Mouse (Mus musculus) adrenal gland (tissue): ENCODE measurements at regions not wholly inside any gene's neighbourhood (a gene's known extent, or its start where the extent isn't known, plus 50 kb on each side); places are given as distances from the start of the nearest gene placed in this dataset.

ENCODE experiments used
- intact Hi-C: fragments of 180-260 bp; cut with DNase I; formaldehyde crosslinking; loops from one replicate; pipeline ENCODE4 v1.15.1; 2025

DNA sequence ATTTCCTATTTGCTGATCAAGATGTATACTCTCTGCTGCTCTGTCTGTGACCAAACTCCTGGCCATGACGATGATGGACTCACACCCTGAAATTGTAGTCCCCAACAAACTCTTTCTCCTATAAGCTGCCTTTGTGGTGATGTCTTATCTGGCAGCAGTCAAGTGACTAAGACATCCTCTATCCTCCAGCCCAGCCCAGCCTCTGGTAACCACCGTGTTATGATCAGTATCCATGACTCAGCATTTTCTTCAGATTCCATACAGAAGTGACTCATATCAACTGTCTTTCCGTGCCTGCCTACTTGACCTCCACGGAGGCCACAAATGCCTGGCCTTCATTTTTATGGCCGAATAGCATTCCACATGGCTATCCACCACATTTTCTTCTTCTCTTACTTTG is 124.5 kb upstream of the Sox2 start:
- intact Hi-C loops, result no loop called here

GRCm38 (mm10) chr3:34522054-34522684 is 128.0 kb upstream of the Sox2 start:
- intact Hi-C loops, result no loop called here

- intact Hi-C loops, result no loop called here
Measured at GRCm38 (mm10) chr3:34521357-34522053, 128.7 kb upstream of the Sox2 start.

GRCm38 (mm10) chr3:34512503-34513145 is 137.6 kb upstream of the Sox2 start:
- intact Hi-C loops, result no loop called here

DNA sequence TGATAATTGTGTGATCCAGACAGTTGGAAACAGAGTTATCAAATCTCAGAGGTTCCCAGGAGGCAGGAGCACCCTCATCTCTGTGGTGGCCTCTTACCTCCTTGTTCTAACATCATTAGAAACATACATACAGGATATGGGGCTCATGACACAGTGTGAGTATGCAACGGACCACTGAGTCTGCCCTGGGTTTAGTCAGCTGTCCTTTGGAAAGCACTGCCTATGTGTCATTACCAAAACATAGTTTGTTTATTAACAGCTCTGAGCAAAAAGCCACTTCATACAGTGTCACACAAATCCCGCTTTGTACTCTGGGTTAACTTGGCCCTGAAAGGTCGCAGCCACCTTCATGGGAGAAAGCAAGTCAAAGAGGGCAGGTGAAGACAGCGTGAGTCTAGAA is 139.5 kb upstream of the Sox2 start:
- intact Hi-C loops, result no loop called here

DNA sequence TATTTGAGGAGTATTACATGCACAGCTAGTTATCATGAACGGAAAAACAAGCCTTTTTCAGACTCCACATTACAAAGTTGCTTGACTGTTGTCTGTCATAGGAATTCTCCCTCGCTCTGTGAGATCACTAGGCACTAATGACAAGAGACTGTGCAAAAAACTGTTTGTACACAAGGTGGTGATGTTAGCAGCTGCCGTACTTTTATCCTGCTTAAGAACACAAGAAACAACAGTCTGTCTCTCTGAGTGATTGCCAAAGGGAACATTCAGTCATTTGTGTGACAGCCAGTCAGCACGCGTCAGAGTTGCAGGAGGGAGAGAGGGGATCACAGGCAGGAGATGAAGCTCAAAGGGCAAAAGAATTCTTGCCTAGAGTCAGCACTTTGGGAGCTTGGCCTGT is 141.0 kb upstream of the Sox2 start:
- intact Hi-C loops, result no loop called here

DNA sequence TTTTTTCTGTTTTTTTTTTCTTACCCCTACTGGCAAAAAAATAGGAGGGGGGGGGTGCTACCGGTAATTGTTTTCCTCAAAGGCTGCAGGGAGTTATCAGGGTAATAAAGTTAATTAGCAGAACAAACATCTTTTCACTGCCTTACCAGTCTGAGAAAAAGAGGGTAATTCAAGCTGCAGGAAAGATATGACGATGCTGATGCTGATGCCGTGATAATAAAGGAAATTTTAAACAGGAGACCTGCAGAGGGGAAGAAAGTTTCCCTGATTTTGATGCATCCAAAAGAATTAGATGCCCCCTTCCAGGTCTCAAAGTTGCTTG is 145.7 kb upstream of the Sox2 start:
- intact Hi-C loops, result no loop called here

DNA sequence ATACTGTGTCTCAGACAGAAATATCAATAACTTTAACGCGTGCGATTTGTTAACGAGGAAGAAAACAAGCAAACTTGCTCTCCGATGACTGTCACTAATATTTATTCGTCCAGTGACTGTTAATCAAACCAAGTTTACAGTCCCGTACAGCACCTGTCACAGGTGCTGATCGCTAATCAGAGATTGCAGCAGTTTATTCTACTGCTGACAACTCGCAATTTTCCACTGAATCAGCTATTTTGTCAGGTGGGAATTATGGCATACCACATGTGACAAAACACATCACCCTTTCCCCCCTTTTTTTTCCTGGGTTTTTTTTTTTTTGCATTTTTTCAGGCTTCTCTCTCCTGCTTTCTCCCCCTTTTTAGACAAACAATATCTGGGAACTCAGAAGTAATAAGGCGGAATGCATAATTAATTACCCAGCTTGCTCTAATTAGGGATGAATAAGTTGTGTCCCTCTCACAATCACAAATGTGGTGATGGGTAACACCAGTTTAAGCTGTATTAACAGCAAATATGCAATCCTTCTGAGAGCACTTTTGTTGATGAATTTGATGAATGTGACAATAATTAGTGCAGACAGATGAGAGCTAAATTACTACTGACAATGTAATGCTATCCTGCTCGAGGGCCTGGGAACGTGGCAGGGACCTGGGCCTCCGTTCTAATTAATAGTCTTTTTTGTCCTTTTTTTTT is 146.2 kb upstream of the Sox2 start:
- intact Hi-C loops, result no loop called here

DNA sequence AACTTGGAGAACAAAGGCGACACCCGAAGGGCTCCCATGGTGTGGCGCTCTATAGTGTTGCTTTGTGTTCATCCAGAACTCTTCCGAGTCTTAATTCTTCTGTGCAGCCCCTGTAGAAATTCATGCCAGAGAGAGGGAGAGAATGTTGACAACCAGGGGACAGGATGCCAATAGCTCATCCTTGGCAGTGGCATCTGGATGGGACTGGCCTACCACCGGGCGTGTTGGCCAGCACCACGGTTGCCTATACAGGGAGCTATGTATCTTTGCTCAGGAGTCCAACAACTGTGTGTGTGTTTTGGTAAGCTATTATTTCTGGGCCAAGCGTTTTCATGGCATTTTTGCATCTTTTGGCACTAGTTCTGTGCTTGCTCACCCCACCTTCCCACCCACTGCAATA is 153.4 kb upstream of the Sox2 start:
- intact Hi-C loops, result no loop called here

GRCm38 (mm10) chr3:34495615-34496014 is 154.6 kb upstream of the Sox2 start:
- intact Hi-C loops, result no loop called here

DNA sequence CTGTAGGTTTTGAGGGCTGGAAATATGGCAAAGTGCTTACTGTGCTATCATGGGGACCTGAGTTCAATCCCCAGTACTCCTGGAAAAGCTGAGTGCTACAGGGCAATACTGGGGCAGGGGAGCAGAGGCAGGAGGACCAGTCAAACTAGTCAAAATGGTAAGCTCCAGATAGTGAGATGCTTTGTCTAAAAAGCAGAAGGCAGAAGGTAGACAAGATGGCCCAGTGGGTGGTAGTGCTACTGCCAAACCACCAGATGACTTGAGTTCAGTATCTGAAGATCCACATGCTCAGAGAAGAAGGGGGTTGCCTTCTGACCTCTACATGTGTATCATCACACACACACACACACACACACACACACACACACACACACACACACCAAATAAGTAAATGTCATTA is 156.3 kb upstream of the Sox2 start:
- intact Hi-C loops, result no loop called here

DNA sequence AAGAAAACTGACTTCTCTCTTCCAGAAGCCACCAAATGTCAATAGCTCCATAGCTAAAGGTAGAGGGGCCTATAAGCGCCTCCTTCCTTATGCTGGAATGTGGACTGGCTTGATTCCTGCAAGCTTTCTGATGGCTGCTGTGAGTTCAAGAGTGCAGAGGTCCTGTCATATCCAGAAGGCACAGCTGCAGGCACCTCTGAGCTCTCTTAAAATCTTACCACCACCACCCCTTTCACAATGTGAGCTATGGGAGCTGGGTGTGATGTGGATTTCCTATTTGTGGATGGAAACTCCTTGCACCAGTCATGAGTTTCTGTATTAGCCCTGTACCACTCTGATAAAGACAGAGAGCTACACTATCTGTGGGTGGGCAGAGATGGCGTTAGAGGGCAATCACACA is 161.2 kb upstream of the Sox2 start:
- intact Hi-C loops, result no loop called here

- intact Hi-C loops, result no loop called here
Measured at GRCm38 (mm10) chr3:34486441-34487050, 163.7 kb upstream of the Sox2 start.

- intact Hi-C loops, result no loop called here
Measured at GRCm38 (mm10) chr3:34485345-34486223, 164.6 kb upstream of the Sox2 start.

- intact Hi-C loops, result no loop called here
Measured at GRCm38 (mm10) chr3:34483934-34484333, 166.3 kb upstream of the Sox2 start.

- intact Hi-C loops, result no loop called here
Measured at GRCm38 (mm10) chr3:34481821-34482713, 168.1 kb upstream of the Sox2 start.

DNA sequence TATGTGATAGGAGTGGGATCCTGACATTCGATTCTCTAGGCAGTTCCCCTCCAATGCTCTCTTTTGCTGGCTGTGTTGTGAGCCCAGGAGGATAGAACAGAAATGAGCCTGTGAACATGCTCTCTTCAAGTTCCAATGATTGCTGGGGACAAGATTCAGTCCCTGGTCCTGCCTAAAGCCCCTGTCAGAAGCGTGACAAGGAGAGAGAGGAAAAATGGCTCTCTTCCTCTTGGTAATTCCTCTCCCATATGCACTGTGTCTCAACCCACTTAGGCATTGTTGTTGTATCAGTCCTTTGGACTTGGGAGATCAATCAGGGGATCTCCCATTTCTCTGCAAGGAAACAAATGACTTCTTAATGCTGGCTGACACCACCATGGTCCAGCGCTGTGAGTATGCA is 168.9 kb upstream of the Sox2 start:
- intact Hi-C loops, result no loop called here

DNA sequence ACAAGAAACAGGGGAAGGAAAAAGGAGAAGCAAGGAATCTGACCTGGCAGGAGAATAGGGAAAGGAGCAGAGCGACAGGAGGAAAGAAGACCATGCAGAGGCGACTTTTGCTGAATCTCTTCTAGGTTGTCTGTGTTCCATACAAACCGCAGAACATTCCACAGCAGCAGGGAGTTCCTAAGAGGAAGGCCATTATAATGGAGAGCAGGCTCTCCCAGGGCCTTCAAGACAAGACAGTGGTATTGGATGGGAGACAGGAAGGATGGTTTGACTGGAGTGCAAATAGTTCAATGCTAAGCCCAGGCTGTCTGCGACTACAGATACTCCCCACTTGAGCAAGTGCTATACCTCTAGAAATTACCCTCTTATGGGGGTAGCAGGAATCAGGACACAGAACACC is 176.1 kb upstream of the Sox2 start:
- intact Hi-C loops, result no loop called here

- intact Hi-C loops, result no loop called here
Measured at GRCm38 (mm10) chr3:34470721-34471120, 179.5 kb upstream of the Sox2 start.

DNA sequence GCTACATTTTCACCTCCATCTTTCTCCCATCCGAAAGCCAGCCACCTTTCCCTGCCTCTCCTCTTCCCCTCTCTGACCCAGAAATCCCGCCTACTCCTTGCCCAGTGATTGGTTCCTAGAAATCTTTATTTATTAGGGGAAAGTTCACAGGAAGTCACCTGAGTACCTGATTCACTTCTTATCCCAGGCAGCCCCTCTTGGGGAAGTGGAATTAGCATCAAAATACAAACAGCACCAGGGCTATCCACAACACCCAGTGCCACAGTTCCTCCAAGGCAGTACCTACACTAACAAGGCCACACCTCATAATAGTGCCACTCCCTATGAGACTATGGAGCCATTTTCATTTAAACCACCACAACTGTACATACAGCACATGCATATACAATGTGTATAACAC is 180.3 kb upstream of the Sox2 start:
- intact Hi-C loops, result no loop called here
